Mouse (Mus musculus) gastrocnemius, postnatal 25 days (tissue): ENCODE data around the gene Trim66. TPM values are rescaled to one million over a fixed set of nuclear protein-coding genes. Genes with fewer than 3 reads are reported as not detected.
A peak's percentile ranks its signal among the peaks of the same experiment; 100 is the strongest.

ENCODE experiments used
- DNase-seq: peaks from one replicate; pipeline ENCODE4 v3.0.0; 2022
- long read RNA-seq, 2 experiments: library from polyadenylated mRNA; stranded (forward); transcript quantifications; one replicate each; pipeline ENCODE4 v2.0.0; 2021
- total RNA-seq, 2 experiments: library from RNA; stranded (reverse); gene quantifications; 1 replicate in 1 of 2; 2 replicates in 1 of 2; pipeline ENCODE4 v1.2.3; 2021

Trim66 gene
- total RNA-seq: under 1 TPM; 0.13 TPM
- long read RNA-seq, experiment 1: 0 reads
- long read RNA-seq, experiment 2: 0 reads

DNA sequence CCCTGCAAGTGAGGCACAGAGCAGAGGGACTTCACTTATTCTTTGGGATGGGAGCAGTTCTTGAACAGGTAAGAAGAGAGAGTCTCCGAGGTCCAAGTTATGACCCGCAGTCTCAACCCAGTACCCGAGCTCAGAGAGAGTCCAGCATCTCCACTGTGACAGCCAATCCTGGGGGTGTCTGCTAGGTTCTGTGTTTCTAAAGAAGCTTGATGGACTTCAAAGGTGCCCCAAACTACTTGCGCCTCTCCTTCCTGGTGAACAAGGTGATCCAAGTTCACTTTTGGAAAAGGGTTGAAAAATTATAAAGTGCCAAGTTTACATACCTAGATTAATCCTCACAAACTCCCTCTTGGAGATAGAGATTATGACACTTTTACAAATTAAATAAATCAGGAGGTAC, at the start of gene Trim66:
Trim66 (minus strand) TSS at position 101 of the 400 bp plus-strand sequence.
- DNase-seq: no peak

GRCm38 (mm10) chr7:109546726-109547125, 38.8 kb upstream of the Trim66 start:
- no peak for DNase-seq

GRCm38 (mm10) chr7:109546186-109546585, 38.3 kb upstream of the Trim66 start:
- no peak for DNase-seq

- DNase-seq: peak; percentile 66
Observed at GRCm38 (mm10) chr7:109545255-109545993, 37.5 kb upstream of the Trim66 start.

DNA sequence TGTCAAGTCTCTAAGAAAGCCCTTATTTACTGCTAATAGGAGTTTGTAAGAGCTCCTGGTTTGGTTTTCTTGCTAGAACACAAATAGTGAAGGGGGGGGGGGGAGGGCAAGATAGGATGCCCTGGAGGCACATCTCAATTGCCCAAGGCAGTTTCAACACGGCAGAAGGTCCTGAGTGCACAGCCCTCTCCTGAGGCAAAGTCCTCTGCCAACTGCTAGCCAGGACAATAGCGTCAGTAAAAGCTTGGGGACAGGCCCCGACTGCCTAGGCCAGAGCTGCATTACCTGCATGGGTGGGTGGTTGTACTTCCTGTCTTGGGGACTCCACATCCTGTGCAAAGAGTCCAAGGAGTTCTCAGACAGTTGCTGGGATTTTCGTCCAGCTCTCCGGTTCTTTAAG, 36.9 kb upstream of the Trim66 start:
- DNase-seq: no peak

GRCm38 (mm10) chr7:109542364-109542628, 34.4 kb upstream of the Trim66 start:
- DNase-seq: no peak

GRCm38 (mm10) chr7:109541609-109542363, 33.9 kb upstream of the Trim66 start:
- DNase-seq: no peak

DNA sequence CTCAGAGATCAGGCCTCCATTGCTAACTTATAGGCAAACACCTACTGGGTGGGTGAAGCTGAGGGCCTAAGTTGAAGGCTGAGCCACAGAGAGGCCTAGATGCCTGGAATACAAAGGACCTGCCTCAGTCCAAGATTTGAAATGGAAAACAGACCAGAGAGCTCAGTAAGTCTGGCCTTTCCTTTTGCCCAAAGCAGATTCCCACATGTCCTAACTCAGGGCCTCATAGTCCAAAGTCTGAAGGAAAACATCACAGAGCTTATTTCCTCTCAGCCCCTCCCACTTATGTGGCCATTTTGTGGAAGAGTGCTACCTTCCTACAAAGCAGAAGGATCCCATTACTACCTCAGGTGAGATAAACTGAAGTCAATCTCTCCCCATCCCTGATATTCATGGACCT, 33.0 kb upstream of the Trim66 start:
- DNase-seq: no peak

DNA sequence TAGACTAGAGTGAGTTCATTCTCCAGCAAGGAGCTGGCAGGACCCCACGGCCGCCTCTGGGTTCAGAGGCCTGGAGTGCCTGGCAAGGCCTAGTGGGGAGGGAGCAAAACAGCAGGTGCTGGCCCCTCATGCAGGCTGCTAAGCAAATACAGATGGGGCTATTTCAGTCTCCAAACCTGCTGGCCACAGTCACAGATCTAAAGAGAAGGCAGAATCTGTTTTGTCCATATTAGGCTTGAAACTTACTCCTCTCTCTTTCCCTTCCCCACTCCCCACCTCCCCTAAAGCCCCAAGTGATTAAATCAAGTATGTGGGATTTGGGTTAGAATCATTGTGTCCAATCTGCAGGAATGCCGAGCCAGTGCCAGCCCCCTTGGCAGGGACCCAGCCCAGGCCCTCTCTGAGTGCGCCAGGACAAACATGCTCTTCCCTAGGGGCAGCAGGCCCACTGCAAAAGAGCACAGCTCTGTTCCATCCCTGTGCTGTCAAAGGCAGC, 28.6 kb upstream of the Trim66 start:
- DNase-seq: peak; percentile 87

DNA sequence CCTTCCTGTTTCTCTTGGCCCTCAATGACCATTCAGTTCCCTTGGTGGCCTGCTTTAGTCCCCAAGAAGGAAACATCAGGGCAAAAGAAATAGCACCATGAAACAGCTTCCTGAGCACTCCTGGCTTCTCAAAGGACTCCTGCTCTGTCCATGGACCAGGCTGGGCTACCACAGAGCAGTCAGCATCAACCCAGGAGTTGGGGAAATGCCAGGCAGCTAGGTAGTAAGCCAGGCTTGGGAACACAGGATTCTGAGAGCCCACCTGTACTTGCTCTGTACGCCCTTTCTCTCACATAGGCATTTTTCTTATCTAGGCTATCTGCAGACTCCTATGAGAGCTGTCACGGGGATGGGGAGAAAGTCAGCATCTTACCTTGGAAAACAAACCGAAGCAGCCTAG, 27.0 kb upstream of the Trim66 start:
- DNase-seq: no peak

GRCm38 (mm10) chr7:109533888-109534287, 26.0 kb upstream of the Trim66 start:
- no peak for DNase-seq

GRCm38 (mm10) chr7:109533129-109533528, 25.2 kb upstream of the Trim66 start:
- no peak for DNase-seq

DNA sequence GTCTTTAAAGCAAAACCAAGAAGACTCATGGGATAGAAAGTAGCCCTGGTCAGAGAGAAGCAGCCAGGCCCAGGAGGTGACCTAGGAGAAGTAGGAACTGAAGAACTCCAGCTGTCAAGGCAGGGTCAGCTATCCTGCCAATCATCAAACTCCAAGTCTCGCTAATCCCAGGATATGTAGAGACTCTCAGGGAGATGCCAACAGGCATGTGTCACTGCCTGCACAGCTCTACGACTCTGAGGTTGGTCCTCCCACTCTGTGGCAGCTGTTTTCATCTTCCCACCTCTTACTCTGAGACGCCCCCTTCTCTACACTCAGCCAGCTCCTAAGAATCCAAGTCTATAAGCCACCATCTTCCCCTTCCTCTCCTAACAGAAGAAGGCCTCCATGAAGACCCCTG, 24.8 kb upstream of the Trim66 start:
- DNase-seq: no peak

DNA sequence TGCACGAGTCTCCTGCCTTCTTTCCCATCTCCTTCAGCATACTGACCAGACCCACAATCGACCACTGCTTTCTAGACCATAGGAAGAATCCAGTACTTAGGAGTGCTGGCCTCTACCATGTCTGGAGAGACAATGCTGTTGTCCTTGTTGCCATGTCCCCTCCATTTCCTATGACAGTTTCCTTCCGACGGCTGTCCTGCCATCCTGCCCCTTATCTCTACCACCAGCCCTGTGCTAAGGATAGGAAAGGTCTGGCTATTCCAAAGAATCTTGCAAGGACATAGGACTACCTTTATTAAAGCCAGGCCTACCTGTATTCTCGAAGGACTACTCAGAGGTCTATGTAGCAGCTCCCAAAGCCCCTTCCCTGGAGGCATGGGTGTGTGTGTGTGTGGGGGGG, 23.6 kb upstream of the Trim66 start:
- DNase-seq: no peak

GRCm38 (mm10) chr7:109529741-109530140, 21.8 kb upstream of the Trim66 start:
- DNase-seq: no peak

GRCm38 (mm10) chr7:109528356-109528755, 20.4 kb upstream of the Trim66 start:
- DNase-seq: peak; percentile 52

DNA sequence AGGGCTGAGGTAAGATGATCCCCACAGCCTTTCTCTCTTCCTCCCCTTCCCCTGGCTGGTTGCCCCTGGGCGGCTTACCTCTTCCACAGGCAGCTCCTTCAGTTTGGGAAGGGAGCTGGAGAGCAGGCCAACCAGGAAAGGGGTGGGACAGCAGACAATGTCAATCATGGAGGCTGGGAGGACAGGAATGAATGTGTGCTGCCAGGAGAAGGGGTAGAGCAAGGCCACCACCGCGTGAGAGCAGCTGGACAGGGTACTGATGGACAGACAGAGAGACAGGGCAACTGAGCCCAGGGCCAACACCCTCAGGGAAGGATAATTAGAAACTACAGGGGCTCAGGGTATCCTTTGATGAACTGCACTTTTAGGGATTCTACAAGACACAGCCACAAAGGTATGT, 19.6 kb upstream of the Trim66 start:
- no peak for DNase-seq

GRCm38 (mm10) chr7:109525740-109526663, 18.1 kb upstream of the Trim66 start:
- DNase-seq: no peak

DNA sequence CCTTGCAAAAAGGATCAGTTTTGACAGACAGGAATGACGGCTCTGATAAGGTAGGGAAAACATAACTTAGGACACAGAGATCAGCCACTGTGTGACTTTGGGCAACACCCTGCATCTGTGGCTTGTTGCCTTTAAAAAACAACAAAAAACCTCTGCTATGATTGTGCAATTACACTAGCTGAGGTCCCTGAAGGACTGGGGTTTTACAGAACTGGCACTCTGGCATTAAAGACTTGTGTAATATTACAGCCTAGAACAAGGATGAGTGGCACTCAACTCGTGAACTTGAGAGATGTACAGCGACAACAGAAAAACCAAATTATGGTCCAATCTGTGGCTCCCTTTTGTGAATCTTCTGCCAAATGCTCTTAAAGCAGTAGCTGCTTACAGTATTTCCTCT, 16.8 kb upstream of the Trim66 start:
- DNase-seq: no peak

DNA sequence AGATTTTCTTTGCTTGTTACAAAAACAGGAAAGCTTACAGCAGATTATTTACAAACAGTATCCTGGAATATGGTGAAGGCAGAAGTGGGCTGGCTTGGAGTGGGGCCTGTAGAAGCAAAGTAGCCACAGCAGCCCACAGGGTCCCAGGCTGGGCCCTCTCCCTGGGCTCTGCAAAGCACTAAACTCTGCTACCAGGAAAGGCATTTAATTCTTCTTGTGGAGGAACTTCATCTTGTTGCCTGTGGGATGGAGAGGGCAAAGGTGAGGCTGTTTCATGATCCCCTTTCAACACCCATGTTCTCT, 16.5 kb upstream of the Trim66 start:
- DNase-seq: no peak

DNA sequence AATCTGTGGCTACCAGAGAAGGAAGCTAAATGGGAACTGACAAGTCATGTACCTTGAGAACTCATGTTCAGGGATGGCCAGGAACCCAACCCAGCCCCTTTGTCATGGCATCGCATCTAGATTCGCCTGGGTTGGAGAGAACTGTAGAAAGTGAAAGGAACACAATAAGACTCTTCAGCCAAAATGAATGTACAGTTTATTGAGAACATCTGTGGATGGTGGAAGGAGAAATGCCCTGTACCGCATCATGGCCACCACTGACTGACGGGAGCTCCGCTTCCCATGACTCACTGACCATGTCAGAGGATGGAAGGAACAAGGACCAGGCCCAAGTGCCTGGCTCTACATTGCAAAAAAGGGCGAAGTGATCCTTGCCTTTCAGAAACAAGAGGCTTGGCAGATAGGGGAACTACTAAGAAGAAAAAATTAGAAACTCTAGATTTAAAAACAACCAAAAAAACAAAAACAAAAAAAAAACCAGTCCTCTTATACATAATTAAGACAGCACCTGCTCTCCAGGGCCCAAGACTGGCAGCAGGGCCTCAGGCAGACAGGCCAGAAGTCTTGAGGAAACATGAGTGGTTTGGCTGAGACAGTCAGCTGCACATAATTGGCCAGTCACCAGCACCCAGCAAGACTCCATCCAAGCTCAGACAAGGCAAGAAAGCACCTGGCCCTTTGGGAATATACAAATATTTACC, 16.0 kb upstream of the Trim66 start:
- no peak for DNase-seq

- no peak for DNase-seq
Observed at GRCm38 (mm10) chr7:109523304-109523703, 15.4 kb upstream of the Trim66 start.
